Mouse (Mus musculus) brain, embryonic 14.5 days (tissue): ENCODE measurements at regions not wholly inside any gene's neighbourhood (a gene's known extent, or its start where the extent isn't known, plus 50 kb on each side); places are given as distances from the start of the nearest gene placed in this dataset.

Experiments
- CTCF ChIP-seq: fragments of 200-500 bp; IDR thresholded peaks from 2 replicates; pipeline ENCODE4 v1.5.1; 2012; ENCODE audit warnings: inconsistent platforms, mild to moderate bottlenecking, moderate library complexity, borderline replicate concordance; ENCODE audit not compliant: insufficient read depth, insufficient read length; ENCODE audit errors: extremely low read depth
- POLR2A ChIP-seq: fragments of 200-500 bp; IDR thresholded peaks from 2 replicates; pipeline ENCODE4 v1.6.1; 2012; ENCODE audit warnings: mild to moderate bottlenecking, inconsistent platforms, borderline replicate concordance; ENCODE audit not compliant: poor library complexity, insufficient read depth, insufficient read length, severe bottlenecking; ENCODE audit errors: extremely low read depth

GRCm38 (mm10) chr5:73787275-73787674 is 136.1 kb downstream of the Spata18 start:
- no peak for TF ChIP-seq CTCF
- TF ChIP-seq POLR2A = no peak
